Mouse (Mus musculus) forebrain, embryonic 12.5 days (tissue): ENCODE measurements around the gene Ppm1h. TPM values are rescaled to one million over a fixed set of nuclear protein-coding genes. Genes with fewer than 3 reads are reported as not detected.
"Not testable (repeated sequence)": the region's sequence is repeated elsewhere in the genome, so short reads cannot be mapped to it uniquely, and the experiment has no call there.

ENCODE experiments used
- ATAC-seq: fragments of 200-750 bp; cut with Nextera tagmentation; 2 replicates; pipeline ENCODE4 v1.8.0; 2017; ENCODE audit warnings: moderate TSS enrichment; ENCODE audit not compliant: low FRiP score
- H3K27ac ChIP-seq: fragments of 300-500 bp; sonication (generic); 2 replicates; pipeline ENCODE4 v1.5.1; 2016; ENCODE audit warnings: mild to moderate bottlenecking
- H3K27me3 ChIP-seq: fragments of 300-500 bp; sonication (generic); 2 replicates; pipeline ENCODE4 v1.6.1; 2016; ENCODE audit warnings: mild to moderate bottlenecking
- H3K36me3 ChIP-seq: fragments of 300-500 bp; sonication (generic); replicated peaks from 2 replicates; pipeline ENCODE4 v1.6.1; 2016; ENCODE audit warnings: mild to moderate bottlenecking
- H3K4me1 ChIP-seq: fragments of 300-500 bp; sonication (generic); 2 replicates; pipeline ENCODE4 v1.6.1; 2016
- H3K4me2 ChIP-seq: fragments of 300-500 bp; sonication (generic); 2 replicates; pipeline ENCODE4 v1.6.1; 2016; ENCODE audit warnings: mild to moderate bottlenecking, moderate library complexity
- H3K4me3 ChIP-seq: fragments of 300-500 bp; sonication (generic); replicated peaks from 2 replicates; pipeline ENCODE4 v1.5.1; 2016; ENCODE audit warnings: mild to moderate bottlenecking
- H3K9ac ChIP-seq: fragments of 300-500 bp; sonication (generic); 2 replicates; pipeline ENCODE4 v1.6.1; 2016; ENCODE audit warnings: mild to moderate bottlenecking
- H3K9me3 ChIP-seq: fragments of 300-500 bp; sonication (generic); 2 replicates; pipeline ENCODE4 v1.6.1; 2016
- WGBS: fragments of 180-500 bp; shearing (Covaris S2); methylation state at CpG from one replicate; pipeline ENCODE4 v1.1.7; 2016; 5-methylcytosine and 5-hydroxymethylcytosine counted together
- polyA plus RNA-seq: library from polyadenylated mRNA; unstranded; fragments of >200 nt; fragmentation: Nextera tagmentation; extraction: Ambion mirVana; gene quantifications from 2 replicates; pipeline ENCODE4 v1.2.1, GENCODE M21; 2016

Gene Ppm1h
- polyA plus RNA-seq, 1 experiment from 2014 or later = 5.1 TPM

DNA sequence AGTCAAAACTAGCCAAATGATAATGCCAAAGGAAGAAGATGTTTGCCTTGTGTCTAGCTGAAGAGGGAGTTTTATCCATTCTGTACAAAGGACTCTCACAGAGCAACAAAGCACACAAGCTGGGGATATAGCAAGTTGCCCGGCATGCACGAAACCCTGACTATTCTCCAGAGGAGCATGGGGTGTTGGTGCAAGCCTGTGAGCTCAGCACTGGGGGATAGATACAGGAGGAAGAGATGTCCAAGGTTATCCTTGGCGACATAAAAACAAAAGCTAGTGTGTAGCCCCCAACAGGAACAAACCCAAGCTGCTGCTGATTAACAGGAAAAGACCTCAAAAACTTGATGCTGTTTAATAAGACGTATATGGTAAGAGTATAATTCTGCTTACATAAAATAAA is 247.7 kb downstream of the Ppm1h start:
- Histone ChIP-seq H3K27ac (no peak overlapping the region), H3K4me3 (no peak overlapping the region), H3K36me3 (no peaks in the 10 kb centered on the region), H3K4me1 (peaks cover 26% of the 10 kb centered on the region), H3K27me3 (no peaks in the 10 kb centered on the region), H3K9me3 (no peaks in the 10 kb centered on the region), H3K4me2 (no peak overlapping the region), H3K9ac (no peak overlapping the region)
- WGBS = 81% methylated on average over 4 of the region's 4 CpGs
- ATAC-seq = no peak

DNA sequence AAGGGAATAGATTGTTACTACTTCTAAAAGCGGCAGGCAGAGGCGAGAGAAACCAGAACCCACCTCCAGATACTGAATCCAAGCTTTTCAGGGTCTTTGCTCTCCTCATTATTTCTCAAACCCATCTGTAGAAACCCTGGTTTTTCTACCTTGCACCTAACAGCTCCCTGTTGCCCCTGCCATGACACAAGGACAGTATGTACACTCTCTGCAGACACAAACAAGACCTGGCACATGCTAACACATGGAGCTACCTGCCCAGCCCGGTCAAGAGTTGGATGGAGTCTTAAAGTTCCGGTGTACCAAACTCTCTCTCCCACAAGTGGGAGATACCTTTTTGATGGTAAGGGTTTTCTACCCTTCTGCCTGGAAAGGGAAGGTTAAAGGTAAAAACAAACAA is 252.0 kb downstream of the Ppm1h start:
- Histone ChIP-seq H3K4me2 (no peak overlapping the region), H3K36me3 (no peaks in the 10 kb centered on the region), H3K27ac (no peak overlapping the region), H3K4me3 (no peak overlapping the region), H3K9ac (no peak overlapping the region), H3K4me1 (peaks cover 40% of the 10 kb centered on the region), H3K9me3 (no peaks in the 10 kb centered on the region), H3K27me3 (no peaks in the 10 kb centered on the region)
- no peak for ATAC-seq
- 95% methylated on average over 4 of the region's 4 CpGs for WGBS

GRCm38 (mm10) chr10:122931193-122931832 is 252.8 kb downstream of the Ppm1h start:
- Histone ChIP-seq H3K9me3 (no peaks in the 10 kb centered on the region), H3K27me3 (no peaks in the 10 kb centered on the region), H3K27ac (peak overlapping the region; percentile 86), H3K4me2 (no peak overlapping the region), H3K4me3 (no peak overlapping the region), H3K9ac (no peak overlapping the region), H3K4me1 (peaks cover 40% of the 10 kb centered on the region), H3K36me3 (no peaks in the 10 kb centered on the region)
- peak; percentile 73 for ATAC-seq
- 9% methylated on average over 13 of the region's 13 CpGs for whole genome bisulfite sequencing

GRCm38 (mm10) chr10:122931851-122932550 is 253.4 kb downstream of the Ppm1h start:
- peak overlapping the region; percentile 86 for H3K27ac ChIP-seq
- no peaks in the 10 kb centered on the region for H3K36me3 ChIP-seq
- 29% methylated on average over 10 of the region's 10 CpGs for WGBS
- H3K4me2 ChIP-seq = no peak overlapping the region
- no peaks in the 10 kb centered on the region for H3K27me3 ChIP-seq
- no peak overlapping the region for H3K4me3 ChIP-seq
- H3K4me1 ChIP-seq = peaks cover 40% of the 10 kb centered on the region
- no peak overlapping the region for H3K9ac ChIP-seq
- ATAC-seq = peak; percentile 80
- no peaks in the 10 kb centered on the region for H3K9me3 ChIP-seq

DNA sequence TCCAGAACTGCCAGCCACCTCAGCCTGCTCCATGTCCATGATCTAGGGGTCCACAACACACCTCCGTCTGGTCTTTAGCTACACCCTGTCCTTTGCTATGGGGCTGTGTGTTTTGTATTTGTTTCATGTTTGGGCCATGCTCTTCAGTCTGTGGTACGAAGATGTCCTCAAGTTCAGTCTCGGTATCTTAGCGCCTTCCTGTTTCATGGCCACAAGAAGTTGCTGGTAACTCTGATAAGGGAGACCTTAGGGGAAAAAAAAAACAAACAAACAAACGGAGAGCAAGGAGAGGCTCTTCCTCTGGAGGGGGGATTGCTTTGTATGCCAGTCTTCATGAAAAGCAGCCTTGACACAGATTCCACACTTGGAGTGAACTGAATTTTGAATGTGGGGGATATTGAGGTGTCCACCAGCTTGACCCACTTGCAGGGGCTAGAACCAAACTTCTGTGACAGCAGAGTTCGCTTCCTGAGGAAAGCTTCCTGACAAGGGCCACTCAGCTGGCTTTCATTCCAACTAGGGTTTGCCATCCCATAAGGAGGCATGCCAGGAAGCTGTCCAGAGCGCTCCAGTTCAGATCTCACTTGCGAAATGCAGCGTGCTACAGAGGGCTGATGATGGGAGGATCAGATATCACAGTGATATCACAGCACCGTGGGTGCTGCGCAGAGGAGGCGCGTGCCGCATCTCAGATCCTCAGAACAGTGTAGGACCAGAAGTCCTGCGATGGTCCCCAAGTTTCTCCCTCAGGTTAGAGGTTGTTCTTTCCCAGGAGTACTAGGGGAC is 254.7 kb downstream of the Ppm1h start:
- no peak overlapping the region for H3K4me2 ChIP-seq
- 87% methylated on average over 15 of the region's 15 CpGs for WGBS
- no peaks in the 10 kb centered on the region for H3K27me3 ChIP-seq
- no peaks in the 10 kb centered on the region for H3K36me3 ChIP-seq
- no peaks in the 10 kb centered on the region for H3K9me3 ChIP-seq
- no peak overlapping the region for H3K9ac ChIP-seq
- no peak for ATAC-seq
- no peak overlapping the region; the same call in 1 of the 2 replicates for H3K27ac ChIP-seq
- peaks cover 40% of the 10 kb centered on the region for H3K4me1 ChIP-seq
- no peak overlapping the region for H3K4me3 ChIP-seq

DNA sequence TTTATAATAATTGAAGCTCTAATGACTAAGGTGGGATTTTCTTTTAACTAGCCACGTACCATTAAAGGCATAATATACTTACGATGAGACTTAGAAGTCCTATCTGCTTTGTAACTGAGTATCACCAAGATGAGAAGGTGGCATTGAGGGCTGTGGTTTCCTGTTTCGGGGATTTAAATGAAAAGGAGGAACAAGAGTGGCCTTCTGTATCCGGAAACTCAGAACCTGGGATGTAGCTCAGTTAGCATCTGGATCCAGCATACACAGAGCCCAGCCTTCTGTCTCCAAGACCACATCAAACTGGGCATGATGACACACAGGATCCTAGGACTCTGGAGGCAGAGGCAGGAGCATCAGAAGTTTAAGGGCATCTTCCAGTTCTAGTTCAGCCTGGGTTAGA is 256.8 kb downstream of the Ppm1h start:
- H3K9me3 ChIP-seq, H3K27ac ChIP-seq, ATAC-seq, H3K4me3 ChIP-seq, H3K36me3 ChIP-seq, H3K27me3 ChIP-seq, H3K9ac ChIP-seq, H3K4me2 ChIP-seq: not testable (repeated sequence)
- peaks cover 26% of the 10 kb centered on the region for H3K4me1 ChIP-seq
- WGBS = no CpG with 5 or more reads among the region's 4 CpGs

- H3K27me3 ChIP-seq, H3K36me3 ChIP-seq, H3K9ac ChIP-seq, H3K4me1 ChIP-seq, H3K9me3 ChIP-seq, H3K27ac ChIP-seq, H3K4me2 ChIP-seq, ATAC-seq, H3K4me3 ChIP-seq: not testable (repeated sequence)
- WGBS = no CpG with 5 or more reads among the region's 4 CpGs
Measured at GRCm38 (mm10) chr10:122937380-122937779, 258.8 kb downstream of the Ppm1h start.

- ATAC-seq = no peak
- no peaks in the 10 kb centered on the region for H3K36me3 ChIP-seq
- no peak overlapping the region for H3K4me2 ChIP-seq
- H3K27ac ChIP-seq = no peak overlapping the region
- H3K9ac ChIP-seq = no peak overlapping the region
- H3K4me1 ChIP-seq = no peaks in the 10 kb centered on the region
- H3K4me3 ChIP-seq = no peak overlapping the region
- WGBS = 95% methylated on average over 10 of the region's 10 CpGs
- H3K9me3 ChIP-seq = no peaks in the 10 kb centered on the region
- no peaks in the 10 kb centered on the region for H3K27me3 ChIP-seq
Measured at GRCm38 (mm10) chr10:122939546-122939945, 261.0 kb downstream of the Ppm1h start.

- Histone ChIP-seq H3K9ac (no peak overlapping the region), H3K4me1 (no peaks in the 10 kb centered on the region), H3K27ac (no peak overlapping the region), H3K9me3 (no peaks in the 10 kb centered on the region), H3K4me3 (no peak overlapping the region), H3K27me3 (no peaks in the 10 kb centered on the region), H3K4me2 (no peak overlapping the region), H3K36me3 (no peaks in the 10 kb centered on the region)
- WGBS = 94% methylated on average over 7 of the region's 7 CpGs
- no peak for ATAC-seq
Measured at GRCm38 (mm10) chr10:122942771-122943170, 264.2 kb downstream of the Ppm1h start.

GRCm38 (mm10) chr10:122943824-122944223 is 265.3 kb downstream of the Ppm1h start:
- Histone ChIP-seq H3K36me3 (no peaks in the 10 kb centered on the region), H3K27me3 (no peaks in the 10 kb centered on the region), H3K9me3 (no peaks in the 10 kb centered on the region), H3K9ac (no peak overlapping the region), H3K27ac (no peak overlapping the region), H3K4me2 (no peak overlapping the region), H3K4me3 (no peak overlapping the region), H3K4me1 (no peaks in the 10 kb centered on the region)
- WGBS = 62% methylated on average over 6 of the region's 6 CpGs
- ATAC-seq = no peak

GRCm38 (mm10) chr10:122944888-122945287 is 266.3 kb downstream of the Ppm1h start:
- Histone ChIP-seq H3K27ac (no peak overlapping the region), H3K36me3 (no peaks in the 10 kb centered on the region), H3K4me3 (no peak overlapping the region), H3K27me3 (no peaks in the 10 kb centered on the region), H3K4me1 (no peaks in the 10 kb centered on the region), H3K4me2 (no peak overlapping the region), H3K9ac (no peak overlapping the region), H3K9me3 (no peaks in the 10 kb centered on the region)
- WGBS = 86% methylated on average over 5 of the region's 5 CpGs
- no peak for ATAC-seq

DNA sequence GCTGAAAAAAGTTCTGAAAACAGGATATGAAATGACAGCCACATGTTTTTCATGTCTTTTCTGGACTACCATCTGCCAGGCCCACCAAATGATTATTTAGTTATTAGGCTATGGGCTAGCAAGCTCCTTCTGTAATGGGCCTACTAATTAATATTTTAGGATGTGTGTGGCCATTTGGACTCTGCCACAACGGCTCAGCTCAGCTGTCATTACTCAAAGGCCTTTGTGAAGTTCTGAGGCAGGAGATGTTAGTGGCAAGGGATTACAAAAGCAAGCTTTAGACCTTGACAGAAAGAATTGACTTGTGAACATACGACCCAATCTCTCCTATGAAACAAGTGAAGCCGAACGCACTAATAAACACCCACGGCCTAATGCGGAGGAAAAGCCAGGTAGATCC is 272.4 kb downstream of the Ppm1h start:
- Histone ChIP-seq H3K4me3 (no peak overlapping the region), H3K4me1 (no peaks in the 10 kb centered on the region), H3K36me3 (no peaks in the 10 kb centered on the region), H3K27me3 (no peaks in the 10 kb centered on the region), H3K9ac (no peak overlapping the region), H3K27ac (no peak overlapping the region), H3K4me2 (no peak overlapping the region), H3K9me3 (no peaks in the 10 kb centered on the region)
- WGBS = 61% methylated on average over 6 of the region's 6 CpGs
- no peak for ATAC-seq
